Mouse (Mus musculus) CH12.LX (cell line): ENCODE results near the gene Nrxn3. TPM values are rescaled to one million over a fixed set of nuclear protein-coding genes. Genes with fewer than 3 reads are reported as not detected.
A peak's percentile ranks its signal among the peaks of the same experiment; 100 is the strongest.

Source experiments
- DNase-seq: peaks from one replicate; pipeline ENCODE4 v3.0.0-alpha.2; 2013; ENCODE audit errors: extremely low read depth
- H3K27ac ChIP-seq: 2 replicates; pipeline ENCODE4 v1.5.1; 2012; ENCODE audit warnings: low read depth, mild to moderate bottlenecking, control low read depth, moderate library complexity; ENCODE audit not compliant: insufficient read depth
- H3K27me3 ChIP-seq: replicated peaks from 2 replicates; pipeline ENCODE3; 2012; ENCODE audit warnings: inconsistent platforms
- H3K36me3 ChIP-seq, 2 experiments: replicated peaks in 1 of 2; 2 replicates each; pipeline versions ENCODE3 to v1.6.1; 2012; ENCODE audit warnings: inconsistent platforms in 1 of 2, low read length in 1 of 2, mild to moderate bottlenecking in 1 of 2, mixed read lengths in 1 of 2, moderate library complexity in 1 of 2; ENCODE audit not compliant: control insufficient read depth in 1 of 2, insufficient read depth in 1 of 2
- H3K4me1 ChIP-seq, 2 experiments: 2 replicates each; pipeline ENCODE4 v1.6.1; 2012; ENCODE audit warnings: inconsistent platforms in 1 of 2, moderate library complexity in 1 of 2; ENCODE audit not compliant: insufficient read depth in 2 of 2, control insufficient read depth in 1 of 2
- H3K4me2 ChIP-seq: 2 replicates; pipeline ENCODE4 v1.6.1; 2012; ENCODE audit warnings: low read depth, mild to moderate bottlenecking, control low read depth; ENCODE audit not compliant: poor library complexity, insufficient read depth, severe bottlenecking
- H3K4me3 ChIP-seq, 3 experiments: fragments of 150-350 bp in 1 of 3; sonication (generic) in 1 of 3; replicated peaks in 1 of 3; 2 replicates each; pipeline versions ENCODE3 to v1.5.1; 2011 to 2012; ENCODE audit warnings: low read depth in 2 of 3, low read length in 2 of 3, mild to moderate bottlenecking in 2 of 3, moderate library complexity in 2 of 3, control low read depth in 1 of 3, improper control_type of control experiment in 1 of 3, inconsistent platforms in 1 of 3, mixed read lengths in 1 of 3; ENCODE audit not compliant: poor library complexity in 1 of 3
- H3K79me2 ChIP-seq: replicated peaks from 2 replicates; pipeline ENCODE4 v1.6.1; 2012; ENCODE audit warnings: mild to moderate bottlenecking, moderate library complexity; ENCODE audit not compliant: control insufficient read depth, poor library complexity, insufficient read depth, severe bottlenecking; ENCODE audit errors: extremely low read depth
- H3K9ac ChIP-seq: 2 replicates; pipeline ENCODE4 v1.6.1; 2012; ENCODE audit warnings: low read depth, mild to moderate bottlenecking, control low read depth, moderate library complexity; ENCODE audit not compliant: insufficient read depth
- H3K9me3 ChIP-seq: replicated peaks from 2 replicates; pipeline ENCODE3; 2012; ENCODE audit warnings: low read length, inconsistent platforms, mixed read lengths
- BHLHE40 ChIP-seq: IDR thresholded peaks from 2 replicates; pipeline ENCODE4 v1.6.1; 2011; ENCODE audit warnings: mild to moderate bottlenecking, low read depth, low read length, improper control_type of control experiment
- CHD1 ChIP-seq: IDR thresholded peaks from 2 replicates; pipeline ENCODE4 v1.6.1; 2012; ENCODE audit warnings: low read depth, low read length, improper control_type of control experiment, inconsistent platforms
- CHD2 ChIP-seq: IDR thresholded peaks from 2 replicates; pipeline ENCODE4 v1.6.1; 2011; ENCODE audit warnings: low read length, improper control_type of control experiment
- CTCF ChIP-seq, 2 experiments: IDR thresholded peaks in 1 of 2; conservative IDR thresholded peaks in 1 of 2; 2 replicates each; pipeline ENCODE4 v1.5.1; 2011 to 2012; ENCODE audit warnings: low read depth in 2 of 2, low read length in 2 of 2, improper control_type of control experiment in 1 of 2, inconsistent platforms in 1 of 2, mild to moderate bottlenecking in 1 of 2, moderate library complexity in 1 of 2
- ELF1 ChIP-seq: IDR thresholded peaks from 2 replicates; pipeline ENCODE4 v1.6.1; 2014; ENCODE audit warnings: low read depth, mild to moderate bottlenecking, inconsistent platforms, low read length, improper control_type of control experiment
- EP300 ChIP-seq: IDR thresholded peaks from 2 replicates; pipeline ENCODE4 v1.6.1; 2011; ENCODE audit warnings: low read length, improper control_type of control experiment
- GABPA ChIP-seq: IDR thresholded peaks from 2 replicates; pipeline ENCODE4 v1.6.1; 2012; ENCODE audit warnings: low read depth, low read length, improper control_type of control experiment, inconsistent platforms; ENCODE audit not compliant: insufficient replicate concordance
- HCFC1 ChIP-seq: IDR thresholded peaks from 2 replicates; pipeline ENCODE4 v1.6.1; 2012; ENCODE audit warnings: low read depth, mild to moderate bottlenecking, inconsistent platforms, low read length, improper control_type of control experiment
- IRF4 ChIP-seq: IDR thresholded peaks from 2 replicates; pipeline ENCODE4 v1.6.1; 2014; ENCODE audit warnings: low read depth, mild to moderate bottlenecking, inconsistent platforms, low read length, improper control_type of control experiment
- JUN ChIP-seq: IDR thresholded peaks from 2 replicates; pipeline ENCODE4 v1.6.1; 2011; ENCODE audit warnings: low read depth, mild to moderate bottlenecking, low read length, improper control_type of control experiment, moderate library complexity; ENCODE audit not compliant: insufficient read depth
- JUND ChIP-seq: conservative IDR thresholded peaks from 2 replicates; pipeline ENCODE4 v1.6.1; 2011; ENCODE audit warnings: low read depth, low read length, improper control_type of control experiment
- KAT2A ChIP-seq: IDR thresholded peaks from 2 replicates; pipeline ENCODE4 v1.6.1; 2012; ENCODE audit warnings: low read length, improper control_type of control experiment, inconsistent platforms; ENCODE audit not compliant: insufficient replicate concordance
- MAZ ChIP-seq: IDR thresholded peaks from 2 replicates; pipeline ENCODE4 v1.6.1; 2012; ENCODE audit warnings: low read depth, mild to moderate bottlenecking, inconsistent platforms, low read length, improper control_type of control experiment, moderate library complexity
- MEF2A ChIP-seq: IDR thresholded peaks from 2 replicates; pipeline ENCODE4 v1.6.1; 2014; ENCODE audit warnings: low read depth, mild to moderate bottlenecking, inconsistent platforms, low read length, improper control_type of control experiment, borderline replicate concordance
- MYC ChIP-seq: IDR thresholded peaks from 2 replicates; pipeline ENCODE4 v1.6.1; 2011; ENCODE audit warnings: low read depth, mild to moderate bottlenecking, improper control_type of control experiment, low read length
- NELFE ChIP-seq: IDR thresholded peaks from 2 replicates; pipeline ENCODE4 v1.6.1; 2011; ENCODE audit warnings: low read depth, low read length, improper control_type of control experiment
- NRF1 ChIP-seq: IDR thresholded peaks from 2 replicates; pipeline ENCODE4 v1.6.1; 2014; ENCODE audit warnings: low read depth, mild to moderate bottlenecking, inconsistent platforms, low read length, improper control_type of control experiment, moderate library complexity
- PAX5 ChIP-seq: IDR thresholded peaks from 2 replicates; pipeline ENCODE4 v1.6.1; 2012; ENCODE audit warnings: low read length, inconsistent platforms, mixed read lengths
- POLR2A ChIP-seq: IDR thresholded peaks from 2 replicates; pipeline ENCODE4 v1.6.1; 2011; ENCODE audit warnings: low read depth, mild to moderate bottlenecking, improper control_type of control experiment, low read length
- POLR2AphosphoS2 ChIP-seq: IDR thresholded peaks from 2 replicates; pipeline ENCODE4 v1.6.1; 2011; ENCODE audit warnings: low read depth, low read length, improper control_type of control experiment
- RAD21 ChIP-seq: IDR thresholded peaks from 2 replicates; pipeline ENCODE4 v1.6.1; 2011; ENCODE audit warnings: low read depth, mild to moderate bottlenecking, low read length, improper control_type of control experiment, moderate library complexity
- RCOR1 ChIP-seq: conservative IDR thresholded peaks from 2 replicates; pipeline ENCODE4 v1.6.1; 2012; ENCODE audit warnings: low read depth, mild to moderate bottlenecking, inconsistent platforms, low read length, improper control_type of control experiment
- SIN3A ChIP-seq: IDR thresholded peaks from 2 replicates; pipeline ENCODE4 v1.6.1; 2012; ENCODE audit warnings: low read length, improper control_type of control experiment, inconsistent platforms
- TBP ChIP-seq: conservative IDR thresholded peaks from 2 replicates; pipeline ENCODE4 v1.6.1; 2011; ENCODE audit warnings: low read depth, low read length, improper control_type of control experiment
- TCF12 ChIP-seq: IDR thresholded peaks from 2 replicates; pipeline ENCODE4 v1.6.1; 2014; ENCODE audit warnings: low read depth, mild to moderate bottlenecking, inconsistent platforms, low read length, improper control_type of control experiment
- UBTF ChIP-seq: IDR thresholded peaks from 2 replicates; pipeline ENCODE4 v1.6.1; 2012; ENCODE audit warnings: low read depth, mild to moderate bottlenecking, inconsistent platforms, low read length, improper control_type of control experiment, moderate library complexity
- USF1 ChIP-seq: IDR thresholded peaks from 2 replicates; pipeline ENCODE4 v1.6.1; 2014; ENCODE audit warnings: low read depth, mild to moderate bottlenecking, inconsistent platforms, low read length, improper control_type of control experiment
- USF2 ChIP-seq: conservative IDR thresholded peaks from 2 replicates; pipeline ENCODE4 v1.6.1; 2011; ENCODE audit warnings: low read depth, low read length, improper control_type of control experiment
- ZC3H11A ChIP-seq: IDR thresholded peaks from 2 replicates; pipeline ENCODE4 v1.6.1; 2012; ENCODE audit warnings: low read depth, mild to moderate bottlenecking, inconsistent platforms, low read length, improper control_type of control experiment
- ZKSCAN1 ChIP-seq: IDR thresholded peaks from 2 replicates; pipeline ENCODE4 v1.6.1; 2012; ENCODE audit warnings: low read depth, inconsistent platforms, low read length, improper control_type of control experiment, borderline replicate concordance
- ZNF384 ChIP-seq: IDR thresholded peaks from 2 replicates; pipeline ENCODE4 v1.6.1; 2012; ENCODE audit warnings: low read depth, low read length, improper control_type of control experiment, inconsistent platforms
- dilution Hi-C: fragments of 300-500 bp; cut with MboI; formaldehyde crosslinking; loops from 2 replicates; pipeline ENCODE4 v1.14.3; 2020; ENCODE audit warnings: low sequenced_read_pairs; ENCODE audit not compliant: extremely low pct_unique_long_range_greater_than_20kb, extremely low pct_ligation_motif_present
- in situ Hi-C: fragments of 300-500 bp; cut with MboI; formaldehyde crosslinking; loops from 3 replicates; pipeline ENCODE4 v1.14.3; 2019; ENCODE audit warnings: low sequenced_read_pairs, low pct_ligation_motif_present, low pct_unique_long_range_greater_than_20kb, mixed read lengths
- polyA plus RNA-seq: library from polyadenylated mRNA; unstranded; fragments of >175 nt; gene quantifications from 2 replicates; pipeline ENCODE4 v1.2.1, GENCODE M21; 2012; ENCODE audit warnings: low read depth; ENCODE audit not compliant: insufficient read length
- total RNA-seq, 2 experiments: library from RNA; depleted of rRNA; stranded (reverse); fragments of 300-350 nt in 1 of 2; fragments of >200 nt in 1 of 2; gene quantifications; 2 replicates each; pipeline ENCODE4 v1.2.3; 2012 to 2014

Nrxn3 gene
- total and polyA plus RNA-seq, 3 experiments: 0.04 to 0.17 (median 0.09) TPM

- in situ Hi-C loops (loop anchor here (10.0 kb wide), 1 partner anchor 303 kb away; no protein-coding TSS in a partner anchor), dilution Hi-C loops (no loop called here)
Measured at GRCm38 (mm10) chr12:88707786-88708185, 14.9 kb upstream of the Nrxn3 start.

GRCm38 (mm10) chr12:88709223-88709622, 13.5 kb upstream of the Nrxn3 start:
- Histone ChIP-seq H3K79me2 (no peaks in the 10 kb centered on the region), H3K36me3 (no peaks in the 10 kb centered on the region), H3K27ac (no peak overlapping the region), H3K4me1 (no peaks in the 10 kb centered on the region), H3K27me3 (no peaks in the 10 kb centered on the region), H3K9me3 (no peaks in the 10 kb centered on the region), H3K9ac (no peak overlapping the region), H3K4me3 (no peak overlapping the region), H3K4me2 (no peak overlapping the region)
- peak; percentile 79 for DNase-seq
- in situ Hi-C loops (loop anchor here (10.0 kb wide), 1 partner anchor 304 kb away; no protein-coding TSS in a partner anchor), dilution Hi-C loops (no loop called here)
- TF ChIP-seq RAD21: peak; percentile 82
- no peak for TF ChIP-seq USF2
- TF ChIP-seq POLR2AphosphoS2: no peak
- peak; percentile 38; the same call in 1 of the 2 replicates for TF ChIP-seq ZC3H11A
- no peak for TF ChIP-seq TCF12
- TF ChIP-seq USF1: no peak
- TF ChIP-seq MAZ: no peak
- no peak for TF ChIP-seq RCOR1
- TF ChIP-seq NELFE: no peak
- no peak for TF ChIP-seq POLR2A
- no peak for TF ChIP-seq TBP
- TF ChIP-seq SIN3A: peak; percentile 88
- TF ChIP-seq CHD2: no peak
- no peak for TF ChIP-seq PAX5
- TF ChIP-seq CTCF (conservative IDR thresholded peaks at IDR 0.05 in 1 of 2, IDR thresholded peaks at IDR 0.05 in 1 of 2; ENCODE audit: low read depth in 2 of 2, low read length in 2 of 2): peak; percentile 38 to 81; a peak in 3 of 4 replicates
- peak; percentile 49; the same call in 1 of the 2 replicates for TF ChIP-seq IRF4
- no peak for TF ChIP-seq KAT2A
- no peak for TF ChIP-seq EP300
- no peak for TF ChIP-seq JUND
- no peak for TF ChIP-seq CHD1
- TF ChIP-seq JUN: no peak
- TF ChIP-seq BHLHE40: no peak
- TF ChIP-seq MEF2A: no peak
- no peak for TF ChIP-seq UBTF
- TF ChIP-seq ZKSCAN1: no peak
- no peak for TF ChIP-seq MYC
- no peak for TF ChIP-seq ELF1
- peak; percentile 86 for TF ChIP-seq ZNF384
- no peak for TF ChIP-seq HCFC1

More at GRCm38 (mm10) chr12:88707786-88708185, 14.9 kb upstream of the Nrxn3 start:
- Histone ChIP-seq H3K4me1 (no peaks in the 10 kb centered on the region), H3K27ac (no peak overlapping the region), H3K36me3 (no peaks in the 10 kb centered on the region), H3K27me3 (no peaks in the 10 kb centered on the region), H3K9me3 (no peaks in the 10 kb centered on the region), H3K4me2 (no peak overlapping the region), H3K9ac (no peak overlapping the region), H3K79me2 (no peaks in the 10 kb centered on the region), H3K4me3 (no peak overlapping the region)
- DNase-seq: no peak
- TF ChIP-seq NRF1 (no peak), JUND (no peak), CHD2 (no peak), CTCF (conservative IDR thresholded peaks at IDR 0.05 in 1 of 2, IDR thresholded peaks at IDR 0.05 in 1 of 2; ENCODE audit: low read depth in 2 of 2, low read length in 2 of 2) (no peak), USF2 (no peak), IRF4 (no peak), PAX5 (no peak), ZKSCAN1 (no peak), TBP (no peak), KAT2A (no peak), EP300 (no peak), JUN (no peak), GABPA (no peak), BHLHE40 (no peak), TCF12 (no peak)
